Mouse (Mus musculus): ENCODE results near the gene 4931422A03Rik. TPM values are rescaled to one million over a fixed set of nuclear protein-coding genes. Genes with fewer than 3 reads are reported as not detected.

4931422A03Rik gene
- polyA plus RNA-seq, 1 experiment from 2014 or later: 3.4 TPM

DNA sequence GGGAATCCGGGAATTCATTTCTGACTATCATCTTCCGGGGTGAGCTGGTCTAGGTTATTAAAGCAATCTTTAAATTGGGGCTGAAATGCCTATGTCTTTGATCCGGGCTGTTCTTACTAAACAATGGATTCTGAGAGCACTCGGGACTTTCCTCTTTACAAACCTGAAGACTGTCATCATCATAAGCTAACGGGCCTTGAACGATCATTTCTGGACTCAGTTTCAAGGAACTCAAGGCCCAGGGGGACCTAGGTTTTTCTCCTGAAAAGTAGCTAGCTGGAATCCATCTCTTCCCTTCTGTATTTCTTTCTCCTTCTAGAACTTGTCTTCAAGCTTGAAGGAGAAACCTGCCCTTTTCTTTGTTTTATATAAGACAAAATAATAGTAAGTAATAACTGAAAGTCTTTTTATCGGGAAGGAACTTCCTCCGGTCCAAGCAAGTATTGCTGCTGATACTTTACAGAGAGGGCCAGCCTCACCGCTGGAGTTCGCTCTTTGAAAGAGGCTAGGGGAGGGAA lies 59.2 kb downstream of the 4931422A03Rik start:
- Histone ChIP-seq H3K27ac (no peak overlapping the region), H3K4me2 (peak overlapping the region; percentile 97), H3K9me3 (no peaks in the 10 kb centered on the region), H3K9ac (replicated peaks) (peak overlapping the region; percentile 72; the same call in 1 of the 2 replicates), H3K4me1 (replicated peaks) (peaks cover 23% of the 10 kb centered on the region), H3K27me3 (peaks cover 52% of the 10 kb centered on the region), H3K36me3 (no peaks in the 10 kb centered on the region), H3K4me3 (replicated peaks) (peak overlapping the region; percentile 76)
- WGBS: 19% methylated on average over 10 of the region's 10 CpGs
- no peak for ATAC-seq (ENCODE audit: insufficient number of reproducible peaks, insufficient read depth, low FRiP score, low TSS enrichment, low read depth)

DNA sequence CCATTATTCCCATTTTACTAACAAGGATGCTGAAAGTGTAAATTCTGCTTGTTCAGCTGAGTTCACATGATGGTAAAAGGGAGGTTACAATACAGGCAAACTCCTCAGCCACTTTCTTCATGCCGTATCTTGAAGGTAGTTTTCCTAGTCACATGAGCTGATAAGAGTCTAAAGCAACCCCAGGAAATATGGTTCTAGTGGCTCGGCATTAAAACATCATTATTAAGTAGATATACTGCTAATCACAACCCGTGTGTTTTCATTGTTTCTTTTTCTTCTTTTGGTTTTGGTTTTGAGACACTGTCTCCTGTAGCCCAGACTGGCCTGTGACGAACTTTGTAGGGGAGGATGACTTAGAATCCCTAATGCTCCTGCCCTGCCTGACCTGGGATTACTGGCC lies 60.0 kb downstream of the 4931422A03Rik start:
- Histone ChIP-seq H3K27ac (no peak overlapping the region), H3K9ac (replicated peaks) (no peak overlapping the region), H3K4me2 (no peak overlapping the region), H3K9me3 (no peaks in the 10 kb centered on the region), H3K27me3 (peaks cover 49% of the 10 kb centered on the region), H3K36me3 (no peaks in the 10 kb centered on the region), H3K4me3 (replicated peaks) (no peak overlapping the region), H3K4me1 (replicated peaks) (peaks cover 23% of the 10 kb centered on the region)
- 74% methylated on average over 4 of the region's 4 CpGs for WGBS
- ATAC-seq (ENCODE audit: insufficient number of reproducible peaks, insufficient read depth, low FRiP score, low TSS enrichment, low read depth): no peak

- Histone ChIP-seq H3K4me1 (replicated peaks) (peaks cover 4% of the 10 kb centered on the region), H3K4me2 (no peak overlapping the region), H3K27me3 (peaks cover 29% of the 10 kb centered on the region), H3K36me3 (no peaks in the 10 kb centered on the region), H3K27ac (no peak overlapping the region), H3K9ac (replicated peaks) (no peak overlapping the region), H3K9me3 (no peaks in the 10 kb centered on the region), H3K4me3 (replicated peaks) (no peak overlapping the region)
- no peak for ATAC-seq (ENCODE audit: insufficient number of reproducible peaks, insufficient read depth, low FRiP score, low TSS enrichment, low read depth)
- WGBS: 93% methylated on average over 3 of the region's 3 CpGs
Measured at GRCm38 (mm10) chr2:103965391-103965790, 62.8 kb downstream of the 4931422A03Rik start.

DNA sequence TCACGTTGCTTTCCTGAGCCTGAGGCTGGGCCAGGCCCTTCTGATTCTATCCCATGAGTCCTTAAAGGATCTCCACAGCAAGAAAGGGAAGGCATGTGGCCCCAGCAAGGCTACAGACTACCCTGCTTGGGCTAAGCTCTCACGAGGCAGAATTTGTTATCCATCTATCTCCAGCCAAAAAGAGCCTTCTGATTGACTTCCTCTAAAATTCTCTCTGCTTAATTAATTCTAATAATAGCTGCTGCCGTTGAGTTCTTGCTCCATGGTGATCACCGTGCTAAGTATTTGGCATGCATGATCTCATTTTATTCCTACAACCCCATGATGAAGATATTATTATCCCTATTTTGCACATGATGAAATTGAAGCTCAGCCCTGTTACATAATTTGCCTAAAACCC lies 65.8 kb downstream of the 4931422A03Rik start:
- ATAC-seq (ENCODE audit: insufficient number of reproducible peaks, insufficient read depth, low FRiP score, low TSS enrichment, low read depth): no peak
- H3K4me3 ChIP-seq (replicated peaks): no peak overlapping the region
- H3K9me3 ChIP-seq: no peaks in the 10 kb centered on the region
- no peaks in the 10 kb centered on the region for H3K4me1 ChIP-seq (replicated peaks)
- WGBS: 78% methylated on average over 4 of the region's 4 CpGs
- H3K27me3 ChIP-seq: 0 out of 2 replicates have a peak, but pooled peaks cover 10% of the 10 kb centered on the region
- H3K27ac ChIP-seq: no peak overlapping the region
- H3K4me2 ChIP-seq: no peak overlapping the region
- H3K9ac ChIP-seq (replicated peaks): no peak overlapping the region
- H3K36me3 ChIP-seq: no peaks in the 10 kb centered on the region

DNA sequence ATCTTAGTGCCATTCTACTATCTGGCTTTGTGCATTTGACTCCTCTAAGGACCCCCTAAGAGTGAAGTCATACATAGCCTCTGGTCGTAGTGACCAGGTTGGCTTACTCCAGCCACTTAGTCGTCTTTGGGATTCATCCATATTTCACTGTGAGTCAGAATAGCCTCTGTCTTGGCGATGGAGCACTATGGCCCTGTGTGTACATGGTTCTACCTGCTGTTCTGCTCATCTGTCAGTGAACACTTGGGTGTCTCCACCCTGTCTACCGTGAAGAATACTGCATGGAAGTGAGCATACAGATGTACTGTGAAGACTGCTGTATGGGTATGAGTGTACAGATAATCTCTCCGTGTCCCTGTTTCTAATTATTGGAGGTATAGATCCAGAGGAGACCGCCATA lies 68.6 kb downstream of the 4931422A03Rik start:
- Histone ChIP-seq H3K9ac (replicated peaks) (no peak overlapping the region), H3K4me1 (replicated peaks) (no peaks in the 10 kb centered on the region), H3K4me2 (no peak overlapping the region), H3K27ac (no peak overlapping the region), H3K36me3 (no peaks in the 10 kb centered on the region), H3K9me3 (no peaks in the 10 kb centered on the region), H3K27me3 (no peaks in the 10 kb centered on the region), H3K4me3 (replicated peaks) (no peak overlapping the region)
- ATAC-seq (ENCODE audit: insufficient number of reproducible peaks, insufficient read depth, low FRiP score, low TSS enrichment, low read depth): no peak
- 91% methylated on average over 6 of the region's 6 CpGs for WGBS

DNA sequence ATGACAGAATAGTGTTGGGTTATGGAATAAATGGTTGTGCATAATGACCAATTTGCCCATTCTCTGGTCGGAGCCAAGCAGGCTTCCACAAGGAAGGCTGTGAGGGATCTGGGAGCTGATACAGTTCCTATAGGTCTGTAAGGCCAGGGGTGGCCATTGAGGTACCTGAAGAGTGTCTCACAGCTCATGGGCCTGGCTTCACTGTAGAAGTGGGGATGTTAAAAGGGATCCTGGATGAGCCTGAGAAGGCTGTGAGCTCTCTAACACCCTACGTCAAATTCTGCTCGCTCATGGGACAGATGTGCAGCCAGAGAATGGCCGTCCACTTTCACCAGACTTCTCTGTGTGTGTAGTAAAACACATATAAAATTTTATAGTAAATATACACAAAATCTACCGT lies 69.1 kb downstream of the 4931422A03Rik start:
- Histone ChIP-seq H3K4me3 (replicated peaks) (no peak overlapping the region), H3K4me2 (no peak overlapping the region), H3K27ac (no peak overlapping the region), H3K9ac (replicated peaks) (no peak overlapping the region), H3K36me3 (no peaks in the 10 kb centered on the region), H3K4me1 (replicated peaks) (no peaks in the 10 kb centered on the region), H3K9me3 (no peaks in the 10 kb centered on the region), H3K27me3 (no peaks in the 10 kb centered on the region)
- no peak for ATAC-seq (ENCODE audit: insufficient number of reproducible peaks, insufficient read depth, low FRiP score, low TSS enrichment, low read depth)
- WGBS: 76% methylated on average over 5 of the region's 5 CpGs

DNA sequence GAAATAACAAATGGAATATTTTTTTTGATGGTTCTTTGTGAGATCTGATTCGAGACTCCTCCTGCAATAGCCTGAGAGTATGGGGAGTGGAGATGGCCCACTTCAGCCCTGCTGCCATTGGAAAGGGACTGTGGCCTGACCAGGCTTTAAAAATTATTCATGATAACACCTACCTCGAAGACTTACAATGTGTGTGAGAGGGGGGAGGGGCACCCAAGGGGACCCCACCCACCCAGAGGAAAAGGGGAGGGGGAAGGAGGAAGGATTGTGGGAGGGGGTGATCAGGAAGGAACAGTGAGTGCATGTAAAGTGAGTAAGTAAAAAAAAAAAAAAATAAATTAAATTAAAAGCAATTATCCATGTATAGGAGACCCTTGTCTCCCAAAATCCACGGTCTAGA lies 69.5 kb downstream of the 4931422A03Rik start:
- no peak for ATAC-seq (ENCODE audit: insufficient number of reproducible peaks, insufficient read depth, low FRiP score, low TSS enrichment, low read depth)
- no peak overlapping the region for H3K27ac ChIP-seq
- no peaks in the 10 kb centered on the region for H3K9me3 ChIP-seq
- H3K4me2 ChIP-seq: no peak overlapping the region
- H3K27me3 ChIP-seq: no peaks in the 10 kb centered on the region
- WGBS: 72% methylated on average over 3 of the region's 3 CpGs
- no peaks in the 10 kb centered on the region for H3K4me1 ChIP-seq (replicated peaks)
- H3K36me3 ChIP-seq: no peaks in the 10 kb centered on the region
- no peak overlapping the region for H3K9ac ChIP-seq (replicated peaks)
- no peak overlapping the region for H3K4me3 ChIP-seq (replicated peaks)

DNA sequence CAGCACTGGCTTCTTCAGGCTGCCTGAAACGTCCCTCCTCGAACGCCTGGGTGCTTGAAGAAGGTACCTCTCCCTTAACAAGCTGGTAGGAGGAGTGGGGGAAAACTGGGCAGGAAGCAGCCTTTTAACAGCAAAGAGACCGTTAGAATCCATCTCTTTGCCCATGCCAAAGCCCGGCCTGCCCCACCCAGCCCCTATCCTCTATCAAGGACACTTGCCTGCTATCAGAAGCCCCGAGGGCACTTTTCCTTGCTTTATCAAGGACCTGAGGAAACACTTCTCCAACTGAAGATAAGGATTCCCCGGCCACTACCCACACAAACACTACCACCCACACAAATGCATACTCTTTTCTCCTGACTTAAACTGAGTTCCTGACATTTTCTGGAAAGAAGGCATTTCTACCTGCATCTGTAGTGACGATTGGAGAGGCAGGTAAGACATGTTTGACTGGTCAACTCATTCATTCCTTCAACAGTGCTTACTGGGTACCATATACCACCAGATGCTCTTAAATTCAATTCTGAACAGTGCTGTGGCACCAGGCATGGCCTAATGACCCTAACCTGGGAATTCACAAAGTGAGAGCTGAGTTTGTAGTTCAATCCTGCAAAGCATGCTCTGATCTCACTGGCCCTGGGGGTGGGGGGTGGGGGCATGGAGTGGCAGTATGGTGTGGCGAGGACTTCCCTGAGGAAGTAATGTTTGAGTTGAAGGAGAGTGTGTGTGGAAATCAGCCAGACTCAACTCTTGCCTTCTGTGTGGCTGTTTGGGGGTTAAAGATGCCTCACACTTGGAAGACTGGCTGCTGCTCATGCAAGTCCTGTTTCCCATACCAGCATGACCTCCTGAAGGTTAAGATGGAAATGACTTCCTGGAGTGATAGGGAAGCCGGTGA lies 70.3 kb downstream of the 4931422A03Rik start, which contains the start of gene Lmo2:
Gene Lmo2, plus strand, starts transcription at position 338 of the 898 bp plus-strand sequence.
- no peaks in the 10 kb centered on the region for H3K36me3 ChIP-seq
- no peak for ATAC-seq (ENCODE audit: insufficient number of reproducible peaks, insufficient read depth, low FRiP score, low TSS enrichment, low read depth)
- H3K27me3 ChIP-seq: no peaks in the 10 kb centered on the region
- no peak within 1 kb of the TSS for H3K4me2 ChIP-seq
- WGBS: 65% methylated on average over 10 of the region's 10 CpGs
- H3K4me3 ChIP-seq (replicated peaks): no peak within 1 kb of the TSS
- H3K4me1 ChIP-seq (replicated peaks): no peaks in the 10 kb centered on the region
- H3K9ac ChIP-seq (replicated peaks): no peak within 1 kb of the TSS
- H3K9me3 ChIP-seq: no peaks in the 10 kb centered on the region
- H3K27ac ChIP-seq: no peak within 1 kb of the TSS

GRCm38 (mm10) chr2:103956867-103957266 lies 71.3 kb downstream of the 4931422A03Rik start:
- no peaks in the 10 kb centered on the region for H3K36me3 ChIP-seq
- no peaks in the 10 kb centered on the region for H3K9me3 ChIP-seq
- 83% methylated on average over 6 of the region's 6 CpGs for WGBS
- no peak overlapping the region for H3K27ac ChIP-seq
- H3K9ac ChIP-seq (replicated peaks): no peak overlapping the region
- 0 out of 2 replicates have a peak, but pooled peaks cover 6% of the 10 kb centered on the region for H3K27me3 ChIP-seq
- no peak overlapping the region for H3K4me2 ChIP-seq
- no peak overlapping the region for H3K4me3 ChIP-seq (replicated peaks)
- no peaks in the 10 kb centered on the region for H3K4me1 ChIP-seq (replicated peaks)
- no peak for ATAC-seq (ENCODE audit: insufficient number of reproducible peaks, insufficient read depth, low FRiP score, low TSS enrichment, low read depth)

- H3K9me3 ChIP-seq: no peaks in the 10 kb centered on the region
- H3K4me3 ChIP-seq (replicated peaks): no peak overlapping the region
- no peak overlapping the region for H3K27ac ChIP-seq
- ATAC-seq (ENCODE audit: insufficient number of reproducible peaks, insufficient read depth, low FRiP score, low TSS enrichment, low read depth): no peak
- H3K36me3 ChIP-seq: no peaks in the 10 kb centered on the region
- H3K27me3 ChIP-seq: 0 out of 2 replicates have a peak, but pooled peaks cover 6% of the 10 kb centered on the region
- no peaks in the 10 kb centered on the region for H3K4me1 ChIP-seq (replicated peaks)
- no peak overlapping the region for H3K9ac ChIP-seq (replicated peaks)
- no peak overlapping the region for H3K4me2 ChIP-seq
- WGBS: 84% methylated on average over 3 of the region's 3 CpGs
Measured at GRCm38 (mm10) chr2:103955714-103956113, 72.4 kb downstream of the 4931422A03Rik start.

DNA sequence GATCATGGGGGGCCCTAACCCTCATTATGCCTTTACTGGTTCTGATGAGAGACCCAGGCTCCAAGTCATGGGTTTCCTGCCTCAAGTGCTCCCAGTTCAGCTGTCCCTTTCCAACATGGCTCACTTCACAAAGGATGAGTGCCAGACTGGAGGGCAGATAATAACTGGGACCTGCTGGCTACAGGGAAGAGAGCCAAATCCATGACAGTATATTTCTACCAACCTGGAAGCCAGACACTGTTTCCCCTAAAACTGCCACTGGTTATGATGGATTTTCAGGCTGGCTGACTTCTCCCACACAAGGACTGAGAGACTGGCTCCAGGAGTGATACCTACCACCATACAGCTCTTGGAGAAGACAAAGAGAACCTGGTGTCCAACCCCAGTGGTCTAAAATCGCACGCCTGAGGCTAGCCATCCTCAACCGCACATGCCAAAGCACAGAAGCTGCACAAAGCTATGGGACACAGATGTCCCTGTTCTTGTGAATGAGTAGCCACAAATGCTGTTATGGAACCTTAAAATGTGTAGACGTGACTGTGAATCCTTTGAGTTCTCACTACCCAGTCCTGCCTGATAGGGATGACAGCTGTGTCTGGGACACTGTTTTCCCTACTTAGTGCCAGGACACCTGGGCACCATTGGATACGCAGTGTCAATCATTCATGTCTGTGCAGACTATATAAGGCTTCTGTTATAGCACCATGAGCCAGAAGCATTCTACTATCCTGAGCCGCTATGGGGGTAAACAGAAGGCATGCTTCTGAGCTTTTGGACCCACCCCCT lies 74.9 kb downstream of the 4931422A03Rik start:
- WGBS: 93% methylated on average over 6 of the region's 6 CpGs

More for the DNA sequence above, 74.9 kb downstream of the 4931422A03Rik start:
- Histone ChIP-seq H3K36me3 (no peaks in the 10 kb centered on the region), H3K27ac (no peak overlapping the region), H3K4me1 (replicated peaks) (0 out of 2 replicates have a peak, but pooled peaks cover 2% of the 10 kb centered on the region), H3K9me3 (no peaks in the 10 kb centered on the region), H3K4me3 (replicated peaks) (no peak overlapping the region), H3K9ac (replicated peaks) (no peak overlapping the region), H3K4me2 (no peak overlapping the region), H3K27me3 (0 out of 2 replicates have a peak, but pooled peaks cover 6% of the 10 kb centered on the region)
- no peak for ATAC-seq (ENCODE audit: insufficient number of reproducible peaks, insufficient read depth, low FRiP score, low TSS enrichment, low read depth)
